Mouse (Mus musculus): Measurements from ENCODE around the gene Pik3r6.
A peak's percentile ranks its signal among the peaks of the same experiment; 100 is the strongest.

Gene Pik3r6

DNA sequence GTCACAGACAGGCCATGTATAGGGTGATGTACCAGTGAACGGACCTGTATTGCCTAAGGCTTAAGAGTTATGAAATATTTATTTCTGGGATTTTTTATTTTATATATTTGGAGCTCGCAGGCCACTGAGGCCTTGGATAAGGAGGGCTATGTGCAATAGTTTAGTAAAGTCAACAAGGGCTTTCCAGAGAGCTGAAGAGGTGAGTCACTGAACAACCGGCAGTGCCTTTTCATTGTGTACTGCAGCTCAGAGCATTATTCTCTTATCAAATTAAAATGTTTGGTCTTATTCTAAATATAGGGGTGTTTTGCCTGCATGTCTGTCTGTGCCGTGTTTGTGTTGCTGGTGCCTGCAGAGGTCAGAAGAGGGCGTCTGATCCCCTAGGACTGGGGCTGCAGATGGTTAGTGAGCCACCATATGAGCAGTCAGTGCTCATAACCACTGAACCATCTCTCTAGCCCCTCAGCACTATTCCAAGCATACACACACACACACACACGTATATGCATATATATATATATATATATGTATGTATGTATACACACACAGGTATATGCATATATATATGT is 14.5 kb upstream of the Pik3r6 start:
- DNase-seq = no peak

DNA sequence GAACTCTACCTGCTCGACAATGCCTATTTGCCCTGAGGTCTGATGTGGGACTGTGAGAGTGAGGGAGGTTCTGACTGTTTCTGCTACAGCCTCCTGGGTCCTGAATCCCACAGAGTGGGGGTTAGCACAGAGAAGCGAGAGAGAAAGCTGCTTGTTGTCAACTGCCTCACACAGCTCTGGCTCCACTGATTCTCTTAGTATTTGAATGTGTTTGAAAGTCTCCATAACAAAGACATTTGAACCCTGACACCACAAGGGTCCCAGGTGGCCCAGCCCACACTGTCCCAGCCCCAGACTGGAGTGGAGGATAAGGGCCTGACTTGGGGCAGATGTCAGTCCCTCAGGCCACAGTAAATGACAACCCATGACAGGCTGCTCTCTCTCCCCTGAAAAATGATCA is 13.6 kb upstream of the Pik3r6 start:
- DNase-seq = no peak

DNA sequence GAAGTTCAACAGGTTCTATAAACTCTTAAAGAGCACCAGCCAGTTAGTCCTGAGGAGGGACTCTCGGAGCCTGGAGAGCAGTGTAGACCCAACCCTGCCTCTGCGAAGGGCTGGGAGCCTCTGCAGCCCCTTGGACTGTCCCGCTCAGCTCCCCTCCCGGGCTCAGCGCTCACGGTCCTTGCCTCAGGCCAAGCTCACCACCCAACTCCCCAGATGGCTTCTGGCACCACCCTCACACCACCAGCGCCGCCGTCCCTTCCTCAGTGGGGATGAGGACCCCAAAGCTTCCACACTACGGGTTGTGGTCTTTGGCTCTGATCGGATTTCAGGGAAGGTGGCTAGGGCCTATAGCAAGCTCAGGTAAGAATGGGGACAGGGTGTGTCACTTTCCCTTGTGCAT is 10.2 kb upstream of the Pik3r6 start:
- no peak for DNase-seq

DNA sequence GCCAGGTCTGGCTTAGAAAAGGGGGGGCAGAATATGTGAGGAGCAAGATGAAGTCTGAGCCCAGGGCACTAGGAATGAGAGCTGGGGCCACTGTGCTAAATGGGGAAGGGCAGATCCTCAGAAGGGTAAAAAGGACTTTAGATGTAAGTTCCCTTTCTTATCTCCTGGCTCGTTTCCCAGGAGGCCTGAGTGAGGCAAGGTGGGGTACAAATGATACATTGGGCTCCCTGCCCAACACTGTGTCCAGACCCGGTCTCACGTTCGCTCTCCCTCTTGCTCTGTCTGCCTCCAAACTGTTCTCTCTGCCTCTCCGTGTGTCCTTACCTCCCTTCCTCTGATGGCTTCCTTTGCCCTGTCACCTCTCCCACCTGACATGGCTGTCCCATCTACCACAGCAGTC is 9.1 kb upstream of the Pik3r6 start:
- no peak for DNase-seq

DNA sequence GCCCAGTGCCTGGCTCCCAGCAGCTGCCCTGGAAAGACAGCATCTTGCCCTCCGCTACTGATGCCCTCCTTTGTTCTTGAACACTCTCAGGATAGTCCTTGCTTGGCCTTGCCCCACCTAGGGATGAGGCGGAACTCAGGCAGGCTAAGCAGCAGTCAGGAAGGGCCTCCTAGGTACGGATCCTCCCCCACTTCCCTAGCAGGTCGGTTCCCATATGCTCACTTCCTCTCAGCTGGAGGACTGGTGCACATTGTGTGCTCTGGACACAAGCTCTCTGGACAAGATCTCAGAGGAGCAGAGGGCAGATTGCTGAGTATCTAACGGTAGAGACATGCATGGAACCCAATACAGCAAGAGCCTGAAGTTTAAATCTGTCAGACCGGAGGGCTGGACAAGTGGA is 5.7 kb upstream of the Pik3r6 start:
- DNase-seq = no peak

DNA sequence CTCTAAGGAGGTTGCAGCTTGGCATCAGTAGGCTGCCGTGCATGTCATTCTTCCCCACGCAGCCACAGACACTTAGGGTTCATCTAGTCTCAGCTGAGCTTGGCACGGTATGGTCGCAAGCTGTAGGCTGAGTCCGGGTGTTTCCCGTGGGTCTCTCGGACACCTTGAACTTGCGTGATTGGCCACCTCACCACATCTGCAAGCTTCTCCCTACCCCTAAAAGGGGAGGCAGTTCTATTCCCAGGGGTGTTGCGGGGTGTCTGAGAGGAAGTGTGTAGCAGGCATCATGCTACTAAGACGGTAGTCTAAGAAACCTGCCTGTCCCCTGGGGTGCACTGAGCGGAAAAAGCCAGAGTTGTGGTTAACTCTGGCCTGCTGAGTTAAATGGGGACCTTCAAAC is 4.3 kb upstream of the Pik3r6 start:
- DNase-seq = no peak

DNA sequence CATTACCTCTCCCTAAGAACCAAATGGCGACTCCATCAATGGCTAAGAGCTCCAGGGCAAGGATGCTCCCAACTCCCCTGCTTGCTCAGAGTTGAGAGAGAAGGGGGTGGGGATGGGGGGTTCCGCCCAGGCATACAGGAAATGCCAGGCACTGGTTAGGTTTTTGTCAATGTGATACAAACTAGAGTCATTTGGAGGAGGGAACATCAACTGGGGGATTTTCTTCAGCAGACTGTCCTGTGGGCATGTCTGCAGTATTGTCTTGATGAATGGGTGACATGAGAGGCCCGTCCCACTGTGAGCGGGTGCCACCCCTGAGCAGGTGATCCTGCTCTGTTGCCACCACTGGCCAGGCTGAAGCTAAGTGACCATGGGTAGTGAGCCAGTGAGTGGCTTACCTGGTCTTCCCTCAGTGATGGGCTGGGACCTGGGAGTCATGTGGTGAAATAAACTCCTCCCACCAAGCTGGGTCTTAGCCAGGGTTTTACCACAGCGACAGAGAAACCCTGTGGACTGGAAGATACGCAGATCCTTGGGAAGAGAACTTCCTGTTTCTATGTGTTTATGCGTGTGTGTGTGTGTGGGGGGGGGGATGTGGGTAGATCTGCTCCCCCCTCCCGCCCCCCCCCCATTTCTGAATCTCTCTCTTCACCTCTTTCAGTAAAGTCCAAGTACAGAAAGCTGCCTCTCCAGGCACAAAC is 3.7 kb upstream of the Pik3r6 start:
- DNase-seq = no peak

DNA sequence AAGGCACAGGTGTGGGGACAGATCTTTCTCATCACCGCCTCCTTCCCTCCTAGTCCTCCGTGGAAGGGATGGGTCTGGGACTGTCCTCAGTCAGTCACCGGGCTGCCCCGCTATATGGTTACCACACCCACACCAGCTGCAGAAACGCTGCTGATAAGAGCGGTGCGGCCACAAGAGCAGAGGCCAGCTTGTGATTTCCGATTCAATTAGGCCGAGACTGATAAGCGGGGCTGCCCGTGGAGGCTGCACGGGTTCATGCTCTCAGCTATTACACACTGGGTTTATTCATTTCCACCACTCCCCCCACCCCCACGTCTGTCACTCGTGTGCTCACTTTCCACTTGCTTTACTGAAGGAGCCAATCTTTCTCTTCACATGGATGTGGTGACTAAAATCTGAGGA is 1.9 kb upstream of the Pik3r6 start:
- DNase-seq = no peak

DNA sequence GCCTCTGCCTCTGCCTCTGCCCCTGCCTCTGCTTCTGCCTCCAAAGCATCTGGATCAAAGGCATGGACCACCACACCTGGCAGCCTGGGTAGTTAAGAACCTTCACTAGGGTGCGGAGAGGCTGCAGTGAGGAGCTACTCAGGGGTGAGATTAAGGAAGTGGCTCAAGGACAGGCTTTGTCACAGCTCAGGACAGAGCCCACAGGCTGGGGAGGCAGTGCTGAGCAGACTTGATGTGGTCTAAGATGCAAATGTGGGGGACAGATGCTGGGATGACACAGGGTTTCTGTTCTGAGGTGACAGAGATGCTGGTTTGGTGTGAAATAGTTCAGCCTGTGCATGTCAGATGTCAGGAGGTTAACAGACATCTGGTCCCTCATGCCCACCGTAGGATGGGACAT is 411 bp upstream of the Pik3r6 start:
- DNase-seq = no peak

DNA sequence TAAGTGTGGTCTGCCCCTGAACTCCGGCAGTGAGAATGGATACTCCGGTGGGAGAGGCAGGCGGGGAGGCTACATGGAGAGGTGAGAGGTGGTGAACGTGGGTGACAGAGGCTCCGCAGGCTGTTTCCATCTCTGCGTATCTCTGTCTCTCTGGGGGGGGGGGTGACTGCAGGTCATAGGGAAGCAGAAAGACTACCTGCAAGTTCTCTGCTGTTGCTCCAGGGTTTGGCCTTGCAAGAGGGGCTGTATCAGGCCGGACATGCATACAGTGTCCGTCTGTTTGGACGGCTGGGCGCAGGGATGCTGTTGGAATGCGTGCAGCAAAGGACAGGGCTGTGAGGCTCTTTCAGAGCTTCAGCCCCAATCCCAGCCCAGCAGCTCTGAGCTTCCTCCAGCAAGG is 2.1 kb downstream of the Pik3r6 start:
- no peak for DNase-seq

DNA sequence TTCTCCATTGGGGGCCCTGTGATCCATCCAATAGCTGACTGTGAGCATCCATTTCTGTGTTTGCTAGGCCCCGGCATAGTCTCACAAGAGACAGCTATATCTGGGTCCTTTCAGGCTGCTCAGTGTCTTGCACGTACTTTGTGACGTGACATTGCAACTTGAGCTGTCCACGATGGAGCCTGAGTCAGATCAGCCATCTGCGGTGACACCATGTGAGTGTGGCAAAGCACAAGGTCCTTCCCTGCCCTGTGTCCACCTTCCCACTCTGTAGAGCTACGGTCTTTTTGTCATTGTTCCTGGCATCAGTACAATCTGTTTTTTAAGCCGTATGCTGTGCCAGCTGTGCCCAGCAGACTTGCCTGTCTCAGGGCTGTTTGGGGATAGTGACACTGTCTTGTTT is 4.4 kb downstream of the Pik3r6 start:
- no peak for DNase-seq

DNA sequence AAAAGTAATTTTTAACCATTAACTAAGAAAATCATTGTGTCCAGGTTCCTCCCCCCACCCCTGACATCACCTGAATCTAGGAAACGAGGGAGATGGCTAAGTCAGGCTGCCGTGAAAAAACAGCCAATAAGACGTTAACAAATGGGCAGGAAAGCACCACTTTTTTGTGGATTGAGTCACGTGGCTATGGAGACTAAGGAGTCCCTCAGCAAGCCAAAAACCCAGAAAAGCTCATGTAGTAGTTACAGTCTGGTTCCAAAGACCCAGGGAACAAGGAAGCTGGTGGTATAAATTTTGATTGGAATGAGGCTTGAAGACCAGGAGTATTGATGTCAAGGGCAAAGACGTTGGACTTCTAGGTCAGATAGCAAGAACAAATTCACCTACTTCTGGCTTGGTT is 5.8 kb downstream of the Pik3r6 start:
- no peak for DNase-seq

DNA sequence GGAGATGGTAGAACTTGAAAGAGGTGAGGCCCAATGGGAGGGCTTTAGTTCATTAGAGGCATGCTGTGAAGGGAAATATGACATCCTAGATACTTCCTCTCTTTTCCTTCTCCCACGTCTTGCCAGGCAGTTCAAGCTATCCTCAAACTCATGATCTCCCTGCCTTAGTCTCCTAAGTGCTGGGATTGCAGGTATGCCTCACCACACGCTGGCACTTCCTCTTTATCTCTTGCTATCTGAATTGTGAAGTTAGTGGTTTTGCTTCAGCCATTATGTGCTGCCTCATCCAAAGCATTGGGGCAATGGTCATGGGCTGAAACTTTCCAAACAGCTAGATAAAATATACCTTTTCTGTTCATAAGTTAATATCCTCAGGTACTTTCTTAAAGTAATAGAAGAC is 6.4 kb downstream of the Pik3r6 start:
- DNase-seq = no peak

DNA sequence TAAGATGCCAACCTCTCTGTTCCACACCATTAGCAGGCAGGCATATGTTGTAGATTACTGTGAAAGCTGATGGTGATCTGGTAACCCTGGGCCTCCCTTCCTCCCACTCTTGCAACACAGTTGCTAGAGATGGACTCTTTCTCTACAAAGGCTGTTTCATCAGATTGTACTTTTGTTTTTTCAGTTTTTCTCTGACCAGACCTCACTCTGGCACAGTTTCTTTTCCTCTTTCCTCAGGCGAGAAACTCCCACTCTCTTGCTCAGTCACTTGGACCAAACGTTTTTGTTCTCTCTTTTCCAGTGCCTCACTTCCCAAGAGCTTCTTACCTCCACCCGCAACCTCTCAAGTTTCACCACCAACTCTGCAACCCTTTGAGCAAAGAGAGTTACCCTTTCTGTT is 11.2 kb downstream of the Pik3r6 start:
- no peak for DNase-seq

DNA sequence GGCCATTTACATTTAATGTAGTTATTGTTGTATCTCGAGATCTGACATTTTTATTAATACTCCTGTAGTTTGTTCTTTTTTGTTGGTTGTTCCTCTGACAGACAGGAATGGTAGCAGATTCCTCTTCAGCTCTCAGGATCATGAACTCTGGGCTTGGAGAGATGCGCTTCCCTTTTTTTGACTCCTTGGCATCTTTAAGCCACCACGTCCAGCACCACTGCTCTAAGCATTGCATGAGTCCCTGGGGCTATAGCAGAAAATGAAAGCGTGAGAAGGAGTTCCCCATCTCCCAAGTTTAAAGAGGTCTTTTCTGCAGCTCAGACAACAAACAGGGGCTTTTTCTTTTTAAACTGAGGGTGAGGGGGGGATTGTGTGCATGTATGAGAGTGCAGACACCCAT is 16.5 kb downstream of the Pik3r6 start:
- DNase-seq = no peak

DNA sequence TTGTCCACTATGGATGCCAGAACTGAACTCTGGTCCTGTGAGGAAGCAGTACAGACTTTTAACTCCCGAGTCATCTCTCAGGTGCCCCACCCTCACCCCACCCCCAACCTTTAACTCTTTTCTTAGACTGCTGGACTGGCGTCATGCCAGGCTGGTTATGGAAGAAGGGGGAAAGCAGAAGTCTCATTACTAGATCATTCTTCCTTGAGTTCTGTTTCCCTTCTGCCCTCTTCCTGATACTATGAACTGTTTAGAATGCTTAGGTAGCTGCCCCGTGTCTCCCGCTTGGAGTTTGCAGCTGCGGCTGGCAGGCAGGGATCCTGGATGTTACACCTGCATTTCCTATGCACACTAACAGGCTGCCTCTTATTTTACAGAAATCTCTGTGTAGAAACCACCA is 17.0 kb downstream of the Pik3r6 start:
- DNase-seq = no peak

DNA sequence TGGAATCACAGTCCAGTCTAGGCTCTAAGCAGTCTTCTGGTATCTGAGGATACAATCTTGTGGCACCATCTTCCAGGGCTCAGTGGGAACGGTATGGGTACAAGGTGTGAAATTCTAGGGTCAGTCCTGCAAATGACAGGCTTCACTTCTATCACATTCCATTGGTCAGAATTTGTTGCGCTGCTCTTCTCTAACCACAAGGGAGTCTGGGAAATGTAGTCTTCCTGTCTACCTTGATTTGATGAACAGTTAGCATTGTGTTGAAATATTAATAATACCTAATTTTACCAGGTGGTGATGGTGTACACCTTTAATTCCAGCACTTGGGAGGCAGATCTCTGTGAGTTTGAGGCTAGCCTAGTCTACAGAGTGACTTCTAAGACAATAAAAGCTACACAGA is 17.6 kb downstream of the Pik3r6 start:
- no peak for DNase-seq

DNA sequence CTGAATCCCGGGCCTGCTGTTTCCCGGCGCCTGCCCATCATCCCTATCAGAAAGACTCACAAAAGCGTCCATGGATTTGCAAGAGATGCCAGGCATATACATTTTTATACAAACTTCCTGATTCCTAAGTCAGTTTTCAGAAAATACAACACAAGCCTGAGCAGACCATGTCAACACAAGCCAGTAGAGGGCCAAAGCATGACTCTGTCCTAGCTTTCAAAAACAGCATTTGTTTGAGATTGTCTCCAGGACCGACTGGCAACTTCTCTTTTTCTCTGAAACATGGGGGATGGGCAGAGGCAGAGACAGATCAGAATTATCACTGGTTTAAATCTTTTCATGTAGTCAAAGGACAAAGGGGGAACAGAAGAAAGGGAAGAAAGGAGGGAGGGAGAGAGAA is 18.5 kb downstream of the Pik3r6 start:
- no peak for DNase-seq

DNA sequence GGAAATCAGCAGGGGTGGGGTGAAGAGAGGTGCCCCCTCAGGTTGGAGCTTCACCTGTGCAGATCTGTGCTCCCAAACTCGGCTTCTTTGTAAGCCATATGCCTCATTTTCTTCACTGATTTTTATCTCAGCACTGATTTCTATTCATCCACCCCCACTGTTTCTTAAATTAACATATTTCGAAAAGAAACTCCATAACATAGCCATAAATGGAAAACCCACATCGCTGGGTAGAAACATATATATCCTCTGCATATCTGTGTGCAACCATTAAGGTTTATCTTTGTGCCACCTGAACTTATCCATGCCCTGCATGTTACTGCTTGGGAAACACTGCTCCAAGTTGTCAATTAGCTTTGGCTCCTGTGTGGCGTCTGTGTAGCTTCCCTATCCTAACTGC is 23.6 kb downstream of the Pik3r6 start:
- DNase-seq = no peak

DNA sequence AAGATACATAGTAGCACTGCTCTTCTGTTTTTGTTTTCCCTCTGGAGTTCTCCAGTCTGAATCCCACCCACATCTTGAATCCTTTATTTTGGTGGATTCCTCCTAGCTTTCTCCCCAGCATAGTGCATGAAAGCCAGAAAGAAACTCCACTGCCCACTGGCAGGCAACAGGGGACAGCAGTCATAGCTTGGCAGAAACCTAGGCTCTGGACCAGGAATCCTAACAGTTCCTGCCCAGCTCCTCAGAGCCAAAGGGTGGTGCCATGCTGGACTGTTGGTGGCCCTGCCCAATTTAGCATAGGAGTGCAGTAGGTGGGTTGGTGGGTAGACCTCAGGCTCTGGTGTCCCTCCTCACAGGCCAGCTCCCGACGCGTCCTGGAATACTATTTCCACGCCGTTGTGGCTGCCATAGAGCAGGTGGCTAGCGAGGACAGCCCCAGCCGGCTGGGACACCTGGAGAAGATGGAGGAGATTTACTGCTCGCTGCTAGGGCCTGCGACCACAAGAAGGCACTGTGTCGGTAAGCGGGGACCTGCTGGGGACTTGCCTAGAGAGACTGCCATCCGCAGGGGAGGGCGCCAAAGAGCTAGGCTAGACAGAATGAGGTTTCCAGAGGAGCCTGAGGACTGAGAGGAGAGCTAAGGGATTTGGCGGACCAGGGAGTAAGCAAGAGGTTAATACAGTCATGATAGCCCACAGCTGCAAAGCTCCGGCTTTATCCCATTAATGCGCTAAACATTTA is 28.4 kb downstream of the Pik3r6 start:
- peak; percentile 39 to 47 for DNase-seq

DNA sequence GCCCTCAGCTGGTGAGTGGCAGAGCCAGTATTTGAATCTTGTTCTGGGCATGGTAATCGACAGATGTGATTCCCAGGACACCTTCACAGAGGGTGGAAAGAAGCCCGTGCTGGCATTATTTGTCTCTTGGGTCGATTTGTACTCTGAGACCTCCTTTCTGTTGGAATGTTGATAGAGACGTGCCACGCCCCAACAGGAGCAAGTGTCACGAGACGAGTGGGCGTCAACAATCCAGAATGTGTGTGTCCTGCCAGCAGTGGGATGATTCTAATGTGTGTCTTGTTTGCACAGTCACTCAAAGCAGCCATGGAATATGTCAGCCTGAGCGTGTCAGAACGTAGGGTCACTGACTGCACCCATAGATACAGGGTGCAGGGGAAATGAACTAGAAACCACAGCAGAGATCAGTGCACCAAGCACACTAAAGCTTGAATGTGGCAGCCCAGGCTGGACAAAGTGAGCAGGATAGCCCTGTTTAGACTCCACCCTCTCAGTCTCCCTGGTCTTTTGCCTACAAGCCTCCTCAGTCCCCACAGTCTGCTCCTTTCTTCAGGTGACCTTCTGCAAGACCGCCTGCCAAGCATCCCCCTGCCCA is 29.2 kb downstream of the Pik3r6 start:
- no peak for DNase-seq

DNA sequence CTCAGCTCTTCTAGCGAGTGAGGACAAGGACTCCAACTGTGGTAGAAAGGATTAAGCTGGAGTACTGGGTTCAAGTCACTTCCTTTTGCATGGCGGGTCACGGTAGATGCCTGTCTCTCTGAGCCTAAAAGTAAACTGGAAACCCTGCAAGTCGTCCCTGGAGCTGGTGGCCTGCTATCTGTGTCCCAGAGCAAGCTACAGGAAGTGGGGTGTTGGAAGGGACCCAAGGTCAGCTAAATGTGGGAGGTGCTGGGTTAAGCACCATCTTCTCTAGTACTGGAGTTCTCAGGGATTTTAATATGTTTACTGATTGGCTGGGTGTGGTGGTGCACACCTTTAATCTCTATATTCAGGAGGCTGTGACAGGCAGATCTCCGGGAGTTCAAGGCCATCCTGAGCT is 30.0 kb downstream of the Pik3r6 start:
- DNase-seq = no peak

DNA sequence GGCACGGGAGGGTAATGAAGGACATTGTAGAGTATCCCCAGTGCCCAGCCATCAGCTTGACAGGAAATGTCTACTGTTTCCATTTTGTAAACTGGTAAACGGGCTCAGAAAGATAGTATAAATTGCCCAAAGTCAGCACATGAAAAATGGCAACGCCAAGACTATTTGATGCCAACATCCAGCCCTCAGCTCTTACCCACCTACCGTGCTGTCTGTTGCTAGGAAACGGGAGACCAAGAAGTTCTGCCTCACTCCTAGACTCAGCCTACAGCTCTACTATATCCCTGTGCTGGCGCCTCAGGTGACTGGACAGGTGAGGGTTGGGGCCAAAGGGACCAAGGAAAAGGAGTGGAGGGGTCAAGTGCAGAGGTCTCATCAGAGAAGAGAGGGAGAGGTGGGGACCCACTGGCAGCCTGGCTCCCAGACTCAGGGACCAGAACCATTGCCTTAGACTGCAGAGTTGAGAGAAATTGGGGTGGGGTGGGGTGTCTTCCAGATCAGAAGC is 31.2 kb downstream of the Pik3r6 start:
- no peak for DNase-seq

DNA sequence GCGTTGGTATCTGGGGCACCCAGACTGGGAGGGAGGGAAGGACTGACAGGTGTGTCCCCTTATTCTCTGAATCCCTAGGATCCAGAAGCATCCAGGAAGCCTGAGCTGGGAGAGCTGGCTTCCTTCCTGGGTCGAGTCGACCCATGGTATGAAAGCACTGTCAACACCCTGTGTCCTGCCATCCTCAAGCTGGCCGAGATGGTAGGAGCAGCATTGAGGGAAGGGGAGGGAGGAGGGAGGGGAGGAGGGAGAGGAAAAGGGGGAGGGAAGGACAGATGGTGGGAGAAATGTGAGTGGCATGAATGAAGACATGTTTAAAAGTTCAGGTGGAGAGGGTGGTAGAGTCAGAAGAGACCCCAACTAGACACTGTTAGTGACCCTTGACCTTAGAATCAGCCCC is 33.2 kb downstream of the Pik3r6 start:
- DNase-seq = no peak

Data from lung, adult 18-20 months (tissue).